Mouse (Mus musculus) layer of hippocampus, postnatal 10 days (tissue): ENCODE results near the gene Hrc. TPM values are rescaled to one million over a fixed set of nuclear protein-coding genes. Genes with fewer than 3 reads are reported as not detected.

Experiments used
- DNase-seq, 2 experiments: peaks; one replicate each; pipeline ENCODE4 v3.0.0; 2021; ENCODE audit warnings: low spot score in 2 of 2
- total RNA-seq, 2 experiments: library from RNA; stranded (reverse); gene quantifications; 2 replicates each; pipeline ENCODE4 v1.2.3; 2021

Gene Hrc
- total RNA-seq, 2 experiments from 2014 or later, result 0.85 to 0.96 TPM

DNA sequence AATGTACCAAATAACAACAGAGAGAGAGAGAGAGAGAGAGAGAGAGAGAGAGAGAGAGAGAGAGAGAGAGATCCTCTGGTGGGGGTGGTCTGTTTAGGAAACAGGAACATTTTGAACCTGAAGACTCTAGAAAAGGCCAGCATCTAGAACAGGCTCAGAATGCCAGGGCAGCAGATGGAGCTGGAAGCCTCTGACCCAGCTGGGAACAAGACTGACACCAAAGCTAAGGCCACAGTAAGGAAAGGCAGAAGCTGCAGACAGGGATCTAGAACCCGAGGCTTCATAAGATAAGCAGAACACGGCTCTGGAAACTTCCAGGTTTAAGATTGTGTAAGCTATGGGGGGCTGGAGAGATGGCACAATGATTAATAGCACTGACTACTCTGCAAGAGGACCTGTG, 28.9 kb downstream of the Hrc start:
- no peak for DNase-seq

DNA sequence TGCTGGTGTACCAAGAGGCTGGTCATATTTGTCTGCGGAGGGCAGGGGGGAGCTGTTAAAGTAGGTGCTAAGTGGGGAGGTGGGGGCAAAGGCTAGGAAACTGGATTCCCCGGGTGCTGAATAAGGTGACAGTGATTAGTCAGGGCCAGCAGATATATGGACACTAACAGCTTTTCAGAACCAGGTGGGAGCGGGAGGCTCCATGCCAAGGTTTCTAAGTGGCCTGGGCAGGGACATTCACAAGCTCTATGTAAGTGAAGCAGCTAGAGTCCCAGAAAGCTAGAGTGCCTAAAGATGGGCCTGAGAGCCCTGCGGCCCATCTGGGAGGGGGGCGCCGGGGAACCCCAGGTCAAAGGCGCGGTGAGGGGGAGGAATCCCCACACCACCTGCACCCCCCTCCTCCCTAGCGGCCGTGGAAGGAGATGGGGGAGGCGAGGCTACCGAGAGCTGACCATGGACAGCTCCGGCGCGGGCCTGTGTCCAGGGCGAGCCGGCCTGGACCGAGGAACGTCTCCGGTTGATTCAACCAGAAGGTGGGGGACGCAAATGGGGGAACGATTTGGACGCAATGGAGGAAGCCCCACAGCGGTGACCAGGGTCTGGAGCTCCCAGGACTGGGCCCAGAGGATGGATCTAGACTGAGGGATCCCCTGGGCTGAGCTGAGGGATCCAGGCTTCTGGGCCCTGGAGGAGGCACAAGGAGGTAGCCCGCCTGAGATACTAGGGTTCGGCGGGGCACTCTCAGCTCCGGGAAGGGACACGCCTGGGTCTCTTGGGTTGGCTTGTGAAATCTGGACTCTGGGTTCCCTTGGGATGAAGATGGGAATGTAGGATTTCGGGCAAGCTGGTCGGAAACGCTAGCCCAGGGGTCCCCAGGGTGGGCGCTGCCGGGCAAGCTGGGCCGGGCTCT, 30.9 kb downstream of the Hrc start:
- peak; percentile 51 to 60 for DNase-seq

DNA sequence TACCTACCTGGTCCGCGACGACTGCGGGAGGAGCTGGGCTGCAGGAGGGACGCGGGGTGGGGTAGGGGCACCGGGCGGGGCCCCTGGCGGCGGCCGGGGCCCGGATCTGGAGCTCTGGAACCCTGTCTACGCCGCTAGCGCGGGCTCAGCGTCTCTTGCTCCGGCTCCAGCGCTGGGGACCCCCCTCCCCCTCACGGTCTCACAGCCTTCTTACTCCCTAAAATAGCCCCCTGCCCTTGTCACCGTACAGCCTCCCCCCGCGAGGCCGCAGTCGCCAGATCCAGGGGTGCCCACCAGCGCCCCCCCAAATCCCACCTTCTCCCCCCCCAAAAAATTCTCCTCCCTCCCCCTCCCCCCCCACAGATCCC, 31.5 kb downstream of the Hrc start, which contains the start of gene Ppfia3:
TSS of gene Ppfia3 (minus strand) at position 368 of the 368 bp plus-strand sequence.
- DNase-seq, result no peak

- DNase-seq, result peak; percentile 99 to 100
Observed at GRCm38 (mm10) chr7:45367020-45367880, 32.2 kb downstream of the Hrc start.

- DNase-seq, result no peak
Observed at GRCm38 (mm10) chr7:45368178-45368577, 33.1 kb downstream of the Hrc start.

DNA sequence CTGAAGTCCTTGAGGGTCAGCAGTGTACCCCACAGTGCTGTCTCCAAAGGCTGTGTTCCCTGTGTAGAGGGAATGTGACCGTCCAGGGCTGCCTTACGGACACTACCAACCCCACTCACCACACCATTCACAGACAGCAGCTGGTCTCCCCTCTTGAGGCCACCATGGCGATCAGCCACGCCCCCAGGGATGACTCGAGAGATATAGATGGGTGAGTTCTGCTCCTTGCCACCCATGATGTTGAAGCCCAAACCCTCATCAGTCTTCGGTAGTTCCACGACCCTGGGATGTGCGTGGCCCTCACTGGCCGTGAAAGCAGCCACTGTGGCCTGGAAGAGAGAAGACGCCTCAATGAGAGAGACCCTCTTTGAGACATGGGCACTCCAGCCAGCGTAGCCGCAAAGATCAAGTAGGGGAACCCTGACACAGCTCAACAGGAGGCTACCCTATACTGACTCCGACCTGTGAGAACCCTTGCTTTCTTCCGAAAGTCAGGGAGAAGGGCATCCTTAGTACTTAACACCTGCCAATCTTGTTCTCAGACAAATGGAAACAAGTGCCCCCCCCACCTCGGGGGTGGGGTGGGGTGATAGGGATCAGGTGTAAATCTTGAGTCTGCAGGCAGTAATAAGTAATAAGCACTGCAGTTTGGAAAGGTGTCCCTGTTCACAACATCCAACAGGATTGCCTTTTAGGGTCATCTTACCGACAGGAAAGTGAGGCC, 34.1 kb downstream of the Hrc start:
- DNase-seq, result no peak

DNA sequence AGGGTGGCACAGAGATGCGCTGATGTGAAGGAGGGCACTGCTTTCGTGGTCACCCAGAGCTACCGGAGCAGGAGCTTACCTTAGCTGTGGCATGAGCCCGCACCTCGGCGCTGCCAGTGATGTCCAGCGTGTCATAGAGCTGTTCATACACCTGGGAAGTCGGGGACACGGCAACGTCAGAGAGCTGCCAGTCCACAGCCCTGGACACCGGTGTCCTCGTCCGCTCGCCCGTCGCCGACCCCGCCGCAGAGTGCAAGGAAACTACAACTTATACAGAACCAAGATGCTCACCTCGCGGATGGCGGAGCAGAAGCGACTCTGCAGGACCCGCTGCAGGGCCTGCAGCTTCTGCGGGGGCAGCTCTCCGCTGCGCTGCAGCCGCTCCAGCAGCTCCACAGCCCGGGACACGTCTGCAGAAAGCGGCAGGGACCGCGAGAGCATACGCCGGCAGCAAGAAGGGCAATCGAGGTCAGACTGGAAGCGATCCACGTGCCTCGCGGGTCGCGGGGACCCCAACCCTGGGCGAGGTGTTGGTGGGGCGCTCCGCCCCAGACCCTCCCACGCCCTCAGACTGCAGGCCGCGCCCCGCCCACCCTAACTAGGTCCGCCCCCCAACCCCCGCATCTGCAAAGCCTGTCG, 34.9 kb downstream of the Hrc start:
- no peak for DNase-seq

GRCm38 (mm10) chr7:45370475-45371311, 35.6 kb downstream of the Hrc start, which contains the start of gene Lin7b:
Gene Lin7b, minus strand, starts transcription at chr7:45370583.
- DNase-seq, result peak; percentile 91 to 93

GRCm38 (mm10) chr7:45372371-45372770, 37.3 kb downstream of the Hrc start:
- no peak for DNase-seq

- no peak for DNase-seq
Observed at GRCm38 (mm10) chr7:45374620-45375019, 39.5 kb downstream of the Hrc start.

- no peak for DNase-seq
Observed at GRCm38 (mm10) chr7:45376057-45376456, 41.0 kb downstream of the Hrc start.

GRCm38 (mm10) chr7:45386077-45386476, 51.0 kb downstream of the Hrc start:
- no peak for DNase-seq

Other genes with a start within 250 kb of the Hrc start
- 10 to 100 TPM; 11.4 to 11.9 TPM for gene Rcn3, start 243.1 kb upstream of the Hrc start, total RNA-seq
- 10 to 100 TPM; 17.9 to 23.1 TPM for gene Fcgrt, start 231.4 kb upstream of the Hrc start, total RNA-seq
- 100 to 1,000 TPM; 456 to 554 TPM for gene Rps11, start 210.9 kb upstream of the Hrc start, total RNA-seq
- 100 to 1,000 TPM; 946 to 985 TPM for gene Rpl13a, start 206.5 kb upstream of the Hrc start, total RNA-seq
- not detected for gene Gm45713, start 199.1 kb upstream of the Hrc start, total RNA-seq
- 1 to 10 TPM; 4.3 to 6.0 TPM for gene Flt3l, start 198.9 kb upstream of the Hrc start, total RNA-seq
- gene Pih1d1, start 181.0 kb upstream of the Hrc start, total RNA-seq, result 10 to 100 TPM; 60.7 to 63.1 TPM
- gene Aldh16a1, start 180.7 kb upstream of the Hrc start, total RNA-seq, result 10 to 100 TPM; 12.2 to 17.3 TPM
- gene Slc17a7, start 171.3 kb upstream of the Hrc start, total RNA-seq, result 1,000 to 10,000 TPM; 1,094 to 1,136 TPM
- gene Gfy, start 155.7 kb upstream of the Hrc start, total RNA-seq, result under 1 TPM; 0.18 to 0.43 TPM
- not detected for gene Pth2, start 154.3 kb upstream of the Hrc start, total RNA-seq
- 1 to 10 TPM; 2.2 to 2.9 TPM for gene Ccdc155, start 130.4 kb upstream of the Hrc start, total RNA-seq
- gene Dkkl1, start 123.1 kb upstream of the Hrc start, total RNA-seq, result 10 to 100 TPM in 1 of 2 experiments, 1 to 10 TPM in 1; 8.3 to 10.7 TPM
- gene Tead2, start 119.5 kb upstream of the Hrc start, total RNA-seq, result 10 to 100 TPM; 12.5 to 13.7 TPM
- gene Cd37, start 96.2 kb upstream of the Hrc start, total RNA-seq, result 1 to 10 TPM; 4.6 to 5.0 TPM
- 1 to 10 TPM; 1.0 to 1.2 TPM for gene Slc6a16, start 94.2 kb upstream of the Hrc start, total RNA-seq
- gene Slc6a21, start 57.8 kb upstream of the Hrc start, total RNA-seq, result not detected
- gene Trpm4, start 1.5 kb upstream of the Hrc start, total RNA-seq, result 10 to 100 TPM; 19.6 to 20.9 TPM
- gene Ppfia3, start 31.7 kb downstream of the Hrc start, total RNA-seq, result 100 to 1,000 TPM; 124 to 128 TPM
- 100 to 1,000 TPM; 137 to 163 TPM for gene Lin7b, start 35.3 kb downstream of the Hrc start, total RNA-seq
- 100 to 1,000 TPM; 393 to 440 TPM for gene Snrnp70, start 60.5 kb downstream of the Hrc start, total RNA-seq
- gene Kcna7, start 70.4 kb downstream of the Hrc start, total RNA-seq, result not detected
- gene Ntf5, start 78.4 kb downstream of the Hrc start, total RNA-seq, result under 1 TPM; 0.18 to 0.22 TPM
- under 1 TPM in 1 of 2 experiments, not detected in 1; 0.75 TPM for gene Lhb, start 85.5 kb downstream of the Hrc start, total RNA-seq
- gene Gys1, start 99.6 kb downstream of the Hrc start, total RNA-seq, result 10 to 100 TPM; 18.9 to 20.9 TPM
- gene Ruvbl2, start 102.8 kb downstream of the Hrc start, total RNA-seq, result 10 to 100 TPM; 44.5 to 44.9 TPM
- 100 to 1,000 TPM; 429 to 433 TPM for gene Ftl1, start 124.6 kb downstream of the Hrc start, total RNA-seq
- 100 to 1,000 TPM; 103 to 123 TPM for gene Bax, start 131.6 kb downstream of the Hrc start, total RNA-seq
- gene Tulp2, start 146.6 kb downstream of the Hrc start, total RNA-seq, result under 1 TPM in 1 of 2 experiments, not detected in 1; 0.23 TPM
- gene Gm45808, start 151.5 kb downstream of the Hrc start, total RNA-seq, result 1 to 10 TPM; 1.2 to 1.4 TPM
- 1 to 10 TPM; 2.0 to 2.6 TPM for gene Dhdh, start 153.5 kb downstream of the Hrc start, total RNA-seq
- gene Nucb1, start 175.1 kb downstream of the Hrc start, total RNA-seq, result 100 to 1,000 TPM; 107 to 117 TPM
- 10 to 100 TPM; 23.6 to 29.3 TPM for gene Ppp1r15a, start 191.0 kb downstream of the Hrc start, total RNA-seq
- under 1 TPM; 0.80 to 0.94 TPM for gene Plekha4, start 191.0 kb downstream of the Hrc start, total RNA-seq
- not detected for gene Hsd17b14, start 219.6 kb downstream of the Hrc start, total RNA-seq
- gene Bcat2, start 234.9 kb downstream of the Hrc start, total RNA-seq, result 10 to 100 TPM; 20.8 to 22.9 TPM